Mouse (Mus musculus) c-Kit-positive CD71-positive TER-119-negative erythroid progenitor cells, embryonic 14.5 days (primary cell): ENCODE measurements around the gene Adcy3.

Experiments
- DNase-seq: peaks from one replicate; pipeline ENCODE4 v3.0.0-alpha.2; 2013; ENCODE audit warnings: low read depth

Gene Adcy3

GRCm38 (mm10) chr12:4132941-4133846, at the start of gene Adcy3:
Gene Adcy3 (plus strand): TSS chr12:4133103.
- DNase-seq, result no peak

- no peak for DNase-seq
These were observed 49.5 kb upstream of the Adcy3 start for GRCm38 (mm10) chr12:4083441-4083840.

- peak; percentile 20 for DNase-seq
These were observed 25.5 kb upstream of the Adcy3 start for GRCm38 (mm10) chr12:4107383-4107782.

GRCm38 (mm10) chr12:4116132-4116531, 16.8 kb upstream of the Adcy3 start:
- DNase-seq, result no peak

- no peak for DNase-seq
These were observed 15.8 kb upstream of the Adcy3 start for GRCm38 (mm10) chr12:4117136-4117535.

GRCm38 (mm10) chr12:4117579-4117978, 15.3 kb upstream of the Adcy3 start:
- no peak for DNase-seq

GRCm38 (mm10) chr12:4127346-4127745, 5.6 kb upstream of the Adcy3 start:
- DNase-seq, result no peak

- DNase-seq, result no peak
These were observed 927 bp downstream of the Adcy3 start for GRCm38 (mm10) chr12:4133847-4134212.

- no peak for DNase-seq
These were observed 10.3 kb downstream of the Adcy3 start for GRCm38 (mm10) chr12:4143179-4143578.

- no peak for DNase-seq
These were observed 18.0 kb downstream of the Adcy3 start for GRCm38 (mm10) chr12:4150936-4151335.

- no peak for DNase-seq
These were observed 19.1 kb downstream of the Adcy3 start for GRCm38 (mm10) chr12:4151969-4152368.

- DNase-seq, result no peak
These were observed 24.6 kb downstream of the Adcy3 start for GRCm38 (mm10) chr12:4157466-4157865.

GRCm38 (mm10) chr12:4158179-4158578, 25.3 kb downstream of the Adcy3 start:
- DNase-seq, result no peak

- DNase-seq, result no peak
These were observed 26.1 kb downstream of the Adcy3 start for GRCm38 (mm10) chr12:4158868-4159632.

- DNase-seq, result no peak
These were observed 27.4 kb downstream of the Adcy3 start for GRCm38 (mm10) chr12:4160322-4160721.

- DNase-seq, result no peak
These were observed 30.0 kb downstream of the Adcy3 start for GRCm38 (mm10) chr12:4162886-4163285.

- no peak for DNase-seq
These were observed 34.1 kb downstream of the Adcy3 start for GRCm38 (mm10) chr12:4166970-4167369.

GRCm38 (mm10) chr12:4169058-4169457, 36.2 kb downstream of the Adcy3 start:
- DNase-seq, result no peak

- DNase-seq, result no peak
These were observed 36.7 kb downstream of the Adcy3 start for GRCm38 (mm10) chr12:4169622-4170021.

- no peak for DNase-seq
These were observed 40.3 kb downstream of the Adcy3 start for GRCm38 (mm10) chr12:4173108-4173790.

- no peak for DNase-seq
These were observed 45.9 kb downstream of the Adcy3 start for GRCm38 (mm10) chr12:4178839-4179238.

- no peak for DNase-seq
These were observed 46.8 kb downstream of the Adcy3 start for GRCm38 (mm10) chr12:4179671-4180233.
